Mouse (Mus musculus) cerebellum, adult 11-12 months (tissue): ENCODE measurements around the gene Clec12a.

ENCODE experiments used
- DNase-seq: peaks from one replicate; pipeline ENCODE4 v3.0.0; 2022

Clec12a gene

GRCm38 (mm10) chr6:129380454-129380853, 38.0 kb downstream of the Clec12a start:
- no peak for DNase-seq

GRCm38 (mm10) chr6:129381736-129382135, 39.2 kb downstream of the Clec12a start:
- DNase-seq: no peak

DNA sequence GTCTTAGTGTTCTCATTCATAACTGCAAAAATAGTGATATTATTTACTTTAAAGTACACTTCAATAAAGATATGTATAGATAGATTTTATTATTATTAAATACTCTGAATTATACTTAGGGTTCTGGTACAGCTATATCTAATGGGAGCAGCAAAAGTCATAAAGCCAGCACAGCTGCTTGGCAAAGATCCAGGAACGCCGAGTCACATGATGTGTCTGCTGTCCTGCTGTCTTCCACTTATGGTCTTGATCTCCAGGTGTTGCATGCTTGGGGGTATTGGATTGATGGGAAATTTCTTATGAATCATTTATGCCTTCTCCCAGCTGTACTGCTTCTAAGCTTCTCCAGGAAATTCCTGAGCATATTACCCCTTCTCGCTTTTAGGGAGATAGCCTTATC, 41.0 kb downstream of the Clec12a start:
- DNase-seq: no peak

DNA sequence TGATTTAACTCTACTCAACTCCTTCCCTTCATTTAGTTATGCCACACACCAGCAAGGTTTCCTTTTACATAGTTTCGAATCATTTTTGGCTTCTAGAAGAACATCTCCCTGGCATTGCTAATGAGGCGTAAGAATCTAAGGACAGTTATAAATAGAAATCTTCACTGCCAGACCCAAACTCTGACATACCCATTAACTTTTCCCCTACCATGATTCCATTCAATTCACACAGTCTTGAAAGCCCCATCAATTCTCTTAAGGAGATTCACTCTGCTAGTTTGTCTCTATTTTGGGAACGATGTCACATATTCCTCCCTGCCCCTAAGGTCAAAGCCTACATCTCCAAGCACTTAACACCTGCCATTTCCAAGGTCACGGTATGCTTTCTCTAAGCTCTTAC, 42.5 kb downstream of the Clec12a start:
- no peak for DNase-seq

DNA sequence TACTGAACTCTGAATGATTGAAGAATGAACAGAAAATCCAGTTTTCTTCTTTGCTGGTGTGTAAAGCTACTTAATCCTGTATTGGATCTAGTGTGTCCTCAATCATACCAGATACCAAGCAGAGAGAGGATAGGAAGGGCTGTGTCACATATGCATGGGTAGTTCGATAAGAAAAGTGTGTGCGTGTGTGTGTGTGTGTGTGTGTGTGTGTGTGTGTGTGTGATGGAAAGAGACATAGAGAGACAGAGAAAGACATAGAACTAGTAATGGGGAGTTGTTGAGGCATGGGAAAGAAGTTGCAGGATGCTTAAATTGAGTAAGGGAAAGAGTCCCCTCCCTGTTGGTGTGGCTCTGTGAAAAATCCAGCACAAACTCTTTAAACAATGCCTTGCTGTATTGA, 43.3 kb downstream of the Clec12a start, which contains the start of gene Clec12b:
Clec12b (minus strand) TSS at position 101 of the 400 bp plus-strand sequence.
- no peak for DNase-seq

DNA sequence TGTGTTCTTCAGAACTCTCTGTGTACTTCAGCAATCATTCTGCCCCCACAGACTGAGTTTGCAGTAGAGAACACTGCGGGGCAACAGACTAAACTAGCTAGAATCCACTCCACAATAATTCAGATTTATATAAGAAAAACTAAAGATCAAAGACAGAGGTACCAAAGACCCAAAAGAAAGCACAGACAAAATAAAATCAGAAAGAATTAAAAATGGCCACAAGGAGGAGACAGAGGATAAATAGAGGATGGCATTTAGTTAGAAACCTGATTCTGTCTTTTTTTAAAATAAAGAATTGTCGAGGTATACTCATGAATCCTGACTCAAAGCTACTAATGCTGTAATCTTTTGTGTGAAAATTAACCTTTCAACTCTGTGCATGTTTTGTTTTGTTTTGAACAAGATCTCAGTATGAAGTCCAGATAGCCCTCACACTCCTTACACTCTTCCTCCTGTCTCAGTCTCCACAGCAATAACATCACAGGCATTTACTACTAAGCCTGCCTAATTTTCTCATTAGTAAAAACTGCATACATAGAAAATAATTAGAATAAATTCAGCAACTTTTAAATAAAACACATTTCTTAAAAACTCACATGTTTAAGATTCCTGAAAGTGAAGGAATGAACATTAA, 50.7 kb downstream of the Clec12a start:
- DNase-seq: no peak

DNA sequence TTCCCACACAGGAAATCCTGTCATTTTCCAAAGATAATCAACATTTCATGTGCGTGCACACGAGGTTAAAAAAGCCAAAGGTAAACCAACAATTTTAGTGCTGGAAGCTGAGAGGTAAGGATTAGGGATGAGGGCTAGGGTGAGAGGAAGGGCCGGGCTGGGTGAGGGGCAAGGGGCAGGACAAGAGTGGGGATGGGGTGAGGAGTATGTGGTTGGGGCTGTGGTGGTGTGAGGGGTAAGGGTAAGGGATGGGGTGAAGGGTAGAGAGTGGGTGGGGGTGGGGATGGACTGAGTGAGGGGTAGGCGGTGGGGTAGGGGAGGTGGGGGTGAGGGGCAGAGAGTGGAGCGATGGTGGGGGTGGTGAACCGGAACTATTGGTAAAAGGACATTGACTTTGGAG, 51.2 kb downstream of the Clec12a start:
- DNase-seq: no peak

- DNase-seq: no peak
Observed at GRCm38 (mm10) chr6:129396997-129397396, 54.5 kb downstream of the Clec12a start, which contains the start of gene Clec1b. Gene Clec1b, plus strand, starts transcription at chr6:129397297.

- no peak for DNase-seq
Observed at GRCm38 (mm10) chr6:129399945-129400344, 57.5 kb downstream of the Clec12a start.

DNA sequence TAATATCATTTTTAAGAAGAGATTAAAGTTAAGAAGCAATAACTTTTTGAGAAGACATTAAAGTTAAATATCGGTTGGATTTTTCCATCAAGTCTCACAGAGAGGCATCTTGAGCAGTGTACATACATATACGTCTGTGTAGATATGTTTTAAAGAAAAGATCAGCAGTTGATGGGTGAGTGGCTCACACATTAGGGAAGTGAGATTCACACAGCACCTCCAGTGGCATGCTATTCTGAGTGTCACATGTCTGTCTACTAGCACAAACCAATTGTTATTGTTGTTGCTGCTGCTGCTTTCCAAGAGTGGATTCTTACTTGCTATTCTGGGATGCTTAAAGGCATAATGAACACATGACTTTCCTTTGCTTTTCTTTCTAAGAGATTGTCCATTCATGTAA, 59.9 kb downstream of the Clec12a start:
- no peak for DNase-seq

DNA sequence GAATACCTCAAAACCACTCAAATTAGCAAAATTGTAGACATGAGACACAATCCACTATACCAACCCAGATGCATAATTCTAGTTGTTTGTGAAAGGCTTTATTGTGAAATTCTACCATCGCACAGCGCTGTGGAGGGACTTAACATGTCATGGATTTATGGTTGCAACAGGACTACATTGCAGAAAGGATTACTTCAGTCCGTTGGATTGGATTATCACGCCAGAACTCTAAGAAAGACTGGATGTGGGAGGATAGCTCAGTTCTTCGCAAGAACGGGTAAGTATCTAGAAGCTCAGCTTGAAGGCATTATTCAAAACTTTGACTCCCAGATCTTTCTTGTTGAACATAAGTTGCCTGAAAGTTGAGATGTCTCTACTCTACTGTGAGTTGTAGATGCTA, 60.9 kb downstream of the Clec12a start:
- no peak for DNase-seq

GRCm38 (mm10) chr6:129405999-129406398, 63.5 kb downstream of the Clec12a start:
- DNase-seq: no peak

GRCm38 (mm10) chr6:129407324-129407723, 64.8 kb downstream of the Clec12a start:
- no peak for DNase-seq

GRCm38 (mm10) chr6:129408562-129408961, 66.1 kb downstream of the Clec12a start, which contains the start of gene Clec9a:
Gene Clec9a, plus strand, starts transcription at chr6:129408862.
- no peak for DNase-seq

GRCm38 (mm10) chr6:129414177-129414576, 71.7 kb downstream of the Clec12a start:
- no peak for DNase-seq
